Mouse (Mus musculus) MEL (cell line): ENCODE data around the gene Cipc. TPM values are rescaled to one million over a fixed set of nuclear protein-coding genes. Genes with fewer than 3 reads are reported as not detected.

Experiments
- DNase-seq: peaks from one replicate; pipeline ENCODE4 v3.0.0; 2011; ENCODE audit warnings: low read depth, low spot score
- H3K27ac ChIP-seq: 2 replicates; pipeline ENCODE4 v1.5.1; 2012; ENCODE audit warnings: low read depth, mild to moderate bottlenecking, control low read depth, low read length, moderate library complexity; ENCODE audit not compliant: control insufficient read depth
- H3K27me3 ChIP-seq, 2 experiments: fragments of 150-350 bp in 1 of 2; sonication (generic) in 1 of 2; 2 replicates each; pipeline ENCODE4 v1.6.1; 2012; ENCODE audit warnings: low read length in 2 of 2, mild to moderate bottlenecking in 2 of 2, improper control_type of control experiment in 1 of 2, moderate library complexity in 1 of 2; ENCODE audit not compliant: insufficient read depth in 2 of 2, control insufficient read depth in 1 of 2
- H3K36me3 ChIP-seq, 2 experiments: 2 replicates each; pipeline ENCODE4 v1.6.1; 2012 to 2014; ENCODE audit warnings: low read length in 2 of 2, improper control_type of control experiment in 1 of 2, inconsistent platforms in 1 of 2, mild to moderate bottlenecking in 1 of 2; ENCODE audit not compliant: insufficient read depth in 2 of 2, control insufficient read depth in 1 of 2
- H3K4me1 ChIP-seq, 2 experiments: fragments of 150-350 bp in 1 of 2; sonication (generic) in 1 of 2; 2 replicates each; pipeline ENCODE4 v1.6.1; 2012; ENCODE audit warnings: low read length in 2 of 2, improper control_type of control experiment in 1 of 2, mild to moderate bottlenecking in 1 of 2; ENCODE audit not compliant: insufficient read depth in 2 of 2, control insufficient read depth in 1 of 2
- H3K4me3 ChIP-seq, 2 experiments: fragments of 150-350 bp in 1 of 2; sonication (generic) in 1 of 2; 2 replicates each; pipeline ENCODE4 v1.5.1; 2012; ENCODE audit warnings: low read depth in 2 of 2, low read length in 2 of 2, mild to moderate bottlenecking in 2 of 2, moderate library complexity in 2 of 2, control low read depth in 1 of 2, improper control_type of control experiment in 1 of 2; ENCODE audit not compliant: control insufficient read depth in 1 of 2, insufficient read depth in 1 of 2
- H3K79me2 ChIP-seq: 2 replicates; pipeline ENCODE4 v1.6.1; 2012; ENCODE audit warnings: mild to moderate bottlenecking, low read length, moderate library complexity; ENCODE audit not compliant: control insufficient read depth, poor library complexity, insufficient read depth
- H3K9ac ChIP-seq: 2 replicates; pipeline ENCODE4 v1.6.1; 2012; ENCODE audit warnings: low read depth, mild to moderate bottlenecking, control low read depth, low read length, moderate library complexity; ENCODE audit not compliant: control insufficient read depth, poor library complexity, severe bottlenecking
- H3K9me3 ChIP-seq: fragments of 150-350 bp; sonication (generic); replicated peaks from 2 replicates; pipeline ENCODE4 v1.6.1; 2012; ENCODE audit warnings: mild to moderate bottlenecking, low read length, improper control_type of control experiment, moderate library complexity; ENCODE audit not compliant: insufficient read depth
- BHLHE40 ChIP-seq: IDR thresholded peaks from 2 replicates; pipeline ENCODE4 v1.6.1; 2012; ENCODE audit warnings: low read depth, mild to moderate bottlenecking, inconsistent platforms, low read length, improper control_type of control experiment, borderline replicate concordance
- CHD1 ChIP-seq: IDR thresholded peaks from 2 replicates; pipeline ENCODE4 v1.6.1; 2012; ENCODE audit warnings: low read depth, mild to moderate bottlenecking, inconsistent platforms, low read length, improper control_type of control experiment
- CTCF ChIP-seq, 3 experiments: IDR thresholded peaks in 2 of 3; conservative IDR thresholded peaks in 1 of 3; 2 replicates each; pipeline ENCODE4 v1.5.1; 2011 to 2012; ENCODE audit warnings: low read length in 3 of 3, low read depth in 2 of 3, mild to moderate bottlenecking in 2 of 3, improper control_type of control experiment in 1 of 3, inconsistent platforms in 1 of 3, mixed read lengths in 1 of 3, moderate library complexity in 1 of 3; ENCODE audit not compliant: control insufficient read depth in 1 of 3, insufficient read depth in 1 of 3, poor library complexity in 1 of 3, severe bottlenecking in 1 of 3
- E2F4 ChIP-seq: IDR thresholded peaks from 2 replicates; pipeline ENCODE4 v1.6.1; 2011; ENCODE audit warnings: low read depth, low read length, improper control_type of control experiment, borderline replicate concordance
- GATA1 ChIP-seq: IDR thresholded peaks from 2 replicates; pipeline ENCODE4 v1.6.1; 2011; ENCODE audit warnings: low read depth, low read length, improper control_type of control experiment
- HCFC1 ChIP-seq: IDR thresholded peaks from 2 replicates; pipeline ENCODE4 v1.6.1; 2012; ENCODE audit warnings: low read depth, mild to moderate bottlenecking, inconsistent platforms, low read length, improper control_type of control experiment, moderate library complexity
- KAT2A ChIP-seq: conservative IDR thresholded peaks from 2 replicates; pipeline ENCODE4 v1.6.1; 2012; ENCODE audit warnings: low read depth, low read length, improper control_type of control experiment, inconsistent platforms
- MAFK ChIP-seq: IDR thresholded peaks from 2 replicates; pipeline ENCODE4 v1.6.1; 2011; ENCODE audit warnings: low read depth, mild to moderate bottlenecking, low read length, improper control_type of control experiment, borderline replicate concordance
- MAX ChIP-seq: IDR thresholded peaks from 2 replicates; pipeline ENCODE4 v1.6.1; 2011; ENCODE audit warnings: low read length, improper control_type of control experiment
- MEF2A ChIP-seq: IDR thresholded peaks from 2 replicates; pipeline ENCODE4 v1.6.1; 2014; ENCODE audit warnings: low read depth, mild to moderate bottlenecking, inconsistent platforms, low read length, improper control_type of control experiment; ENCODE audit not compliant: poor library complexity, insufficient replicate concordance, severe bottlenecking; ENCODE audit errors: extremely low read depth
- MYC ChIP-seq: IDR thresholded peaks from 2 replicates; pipeline ENCODE4 v1.6.1; 2011; ENCODE audit warnings: low read depth, mild to moderate bottlenecking, low read length, improper control_type of control experiment, moderate library complexity
- NELFE ChIP-seq: IDR thresholded peaks from 2 replicates; pipeline ENCODE4 v1.6.1; 2011; ENCODE audit warnings: low read depth, low read length, improper control_type of control experiment
- POLR2A ChIP-seq, 2 experiments: IDR thresholded peaks; 2 replicates each; pipeline ENCODE4 v1.6.1; 2011 to 2012; ENCODE audit warnings: low read length in 2 of 2, mild to moderate bottlenecking in 2 of 2, control low read depth in 1 of 2, improper control_type of control experiment in 1 of 2, low read depth in 1 of 2, moderate library complexity in 1 of 2; ENCODE audit not compliant: control insufficient read depth in 1 of 2, insufficient read depth in 1 of 2, poor library complexity in 1 of 2
- POLR2AphosphoS2 ChIP-seq: IDR thresholded peaks from 2 replicates; pipeline ENCODE4 v1.6.1; 2011; ENCODE audit warnings: low read length, improper control_type of control experiment
- POLR2AphosphoS5 ChIP-seq: IDR thresholded peaks from 2 replicates; pipeline ENCODE4 v1.6.1; 2012; ENCODE audit warnings: low read depth, borderline replicate concordance, mild to moderate bottlenecking, inconsistent platforms, low read length, moderate library complexity, mixed read lengths
- RAD21 ChIP-seq: IDR thresholded peaks from 2 replicates; pipeline ENCODE4 v1.6.1; 2011; ENCODE audit warnings: mild to moderate bottlenecking, low read depth, low read length, improper control_type of control experiment
- RCOR1 ChIP-seq: IDR thresholded peaks from 2 replicates; pipeline ENCODE4 v1.6.1; 2012; ENCODE audit warnings: low read depth, mild to moderate bottlenecking, inconsistent platforms, low read length, improper control_type of control experiment
- SMC3 ChIP-seq: IDR thresholded peaks from 2 replicates; pipeline ENCODE4 v1.6.1; 2011; ENCODE audit warnings: low read depth, low read length, improper control_type of control experiment
- TAL1 ChIP-seq: IDR thresholded peaks from 2 replicates; pipeline ENCODE4 v1.6.1; 2012; ENCODE audit warnings: mild to moderate bottlenecking, inconsistent platforms, low read length, moderate library complexity, mixed read lengths
- TBP ChIP-seq: IDR thresholded peaks from 2 replicates; pipeline ENCODE4 v1.8.0; 2011; ENCODE audit warnings: low read depth, low read length, improper control_type of control experiment
- TCF12 ChIP-seq: IDR thresholded peaks from 2 replicates; pipeline ENCODE4 v1.6.1; 2014; ENCODE audit warnings: low read depth, mild to moderate bottlenecking, inconsistent platforms, low read length, improper control_type of control experiment, moderate library complexity
- UBTF ChIP-seq: IDR thresholded peaks from 2 replicates; pipeline ENCODE4 v1.6.1; 2012; ENCODE audit warnings: low read depth, mild to moderate bottlenecking, inconsistent platforms, low read length, improper control_type of control experiment, moderate library complexity, borderline replicate concordance; ENCODE audit not compliant: insufficient read depth
- USF1 ChIP-seq: IDR thresholded peaks from 2 replicates; pipeline ENCODE4 v1.6.1; 2014; ENCODE audit warnings: low read depth, mild to moderate bottlenecking, inconsistent platforms, low read length, improper control_type of control experiment, moderate library complexity
- ZNF384 ChIP-seq: IDR thresholded peaks from 2 replicates; pipeline ENCODE4 v1.6.1; 2012; ENCODE audit warnings: low read depth, mild to moderate bottlenecking, inconsistent platforms, low read length, improper control_type of control experiment
- polyA plus RNA-seq, 2 experiments: library from polyadenylated mRNA; stranded (reverse) in 1 of 2; unstranded in 1 of 2; fragments of >175 nt in 1 of 2; fragments of >200 nt in 1 of 2; gene quantifications; 2 replicates each; pipeline versions ENCODE4 v1.2.1 to v1.2.4; 2012; ENCODE audit warnings: low replicate concordance in 2 of 2, low read depth in 1 of 2; ENCODE audit not compliant: insufficient read length in 2 of 2, insufficient read depth in 1 of 2, missing spikeins in 1 of 2
- total RNA-seq: library from RNA; depleted of rRNA; stranded (reverse); fragments of 300-350 nt; gene quantifications from 2 replicates; pipeline ENCODE4 v1.2.3, GENCODE M21; 2012

Gene Cipc
- total and polyA plus RNA-seq, 3 experiments, result 24.8 to 98.1 (median 27.5) TPM

GRCm38 (mm10) chr12:86950161-86950960, 3.5 kb downstream of the Cipc start (continued):
- TF ChIP-seq SMC3 (no peak), POLR2AphosphoS5 (no peak), TCF12 (peak; percentile 30; the same call in 1 of the 2 replicates), GATA1 (peak; percentile 86), POLR2A (IDR thresholded peaks at IDR 0.05; ENCODE audit: control insufficient read depth in 1 of 2, insufficient read depth in 1 of 2, low read depth in 1 of 2, low read length in 2 of 2, poor library complexity in 1 of 2) (no peak), MYC (peak; percentile 83; the same call in 1 of the 2 replicates), MEF2A (no peak), NELFE (no peak), MAX (peak; percentile 95), USF1 (peak; percentile 88), RAD21 (no peak), CTCF (IDR thresholded peaks at IDR 0.05 in 2 of 3, conservative IDR thresholded peaks at IDR 0.05 in 1 of 3; ENCODE audit: control insufficient read depth in 1 of 3, insufficient read depth in 1 of 3, low read depth in 2 of 3, low read length in 3 of 3, poor library complexity in 1 of 3, severe bottlenecking in 1 of 3) (no peak), RCOR1 (peak; percentile 30; the same call in 1 of the 2 replicates), ZNF384 (no peak), BHLHE40 (peak; percentile 94), E2F4 (no peak), TAL1 (no peak), TBP (peak; percentile 66), MAFK (no peak), UBTF (no peak), KAT2A (no peak), POLR2AphosphoS2 (no peak)
- TF ChIP-seq, all 39 proteins: peak for 14

GRCm38 (mm10) chr12:86950961-86951360, 4.1 kb downstream of the Cipc start:
- TF ChIP-seq E2F4, result no peak
- TF ChIP-seq MAX, result no peak
- no peak for TF ChIP-seq CHD1
- TF ChIP-seq ZNF384, result peak; percentile 49; the same call in 1 of the 2 replicates
- no peak for TF ChIP-seq HCFC1
- no peak for TF ChIP-seq TAL1
- no peak for TF ChIP-seq POLR2AphosphoS2
- no peaks in the 10 kb centered on the region for H3K9me3 ChIP-seq
- H3K4me1 ChIP-seq, result peaks cover 11 to 20% of the 10 kb centered on the region in 2 experiments
- DNase-seq, result peak; percentile 47
- H3K27ac ChIP-seq, result peak overlapping the region; percentile 87
- H3K79me2 ChIP-seq, result peaks cover 39% of the 10 kb centered on the region
- no peaks in the 10 kb centered on the region for H3K27me3 ChIP-seq
- peaks cover 17 to 26% of the 10 kb centered on the region in 2 experiments for H3K36me3 ChIP-seq
- peak overlapping the region; percentile 30 to 38; a peak in 3 of 4 replicates for H3K4me3 ChIP-seq
- H3K9ac ChIP-seq, result peak overlapping the region; percentile 50
